Mouse (Mus musculus) lung, adult 2 months (tissue): ENCODE results near the gene Sorl1.

Experiments
- CTCF ChIP-seq: fragments of 200-500 bp; IDR thresholded peaks from 2 replicates; pipeline ENCODE4 v1.5.1; 2011; ENCODE audit warnings: mild to moderate bottlenecking, low read length, control low read depth; ENCODE audit not compliant: insufficient read depth
- POLR2A ChIP-seq: fragments of 200-500 bp; IDR thresholded peaks from 2 replicates; pipeline ENCODE4 v1.6.1; 2011; ENCODE audit warnings: low read depth, mild to moderate bottlenecking, control low read depth, low read length, borderline replicate concordance; ENCODE audit errors: extremely low read depth

DNA sequence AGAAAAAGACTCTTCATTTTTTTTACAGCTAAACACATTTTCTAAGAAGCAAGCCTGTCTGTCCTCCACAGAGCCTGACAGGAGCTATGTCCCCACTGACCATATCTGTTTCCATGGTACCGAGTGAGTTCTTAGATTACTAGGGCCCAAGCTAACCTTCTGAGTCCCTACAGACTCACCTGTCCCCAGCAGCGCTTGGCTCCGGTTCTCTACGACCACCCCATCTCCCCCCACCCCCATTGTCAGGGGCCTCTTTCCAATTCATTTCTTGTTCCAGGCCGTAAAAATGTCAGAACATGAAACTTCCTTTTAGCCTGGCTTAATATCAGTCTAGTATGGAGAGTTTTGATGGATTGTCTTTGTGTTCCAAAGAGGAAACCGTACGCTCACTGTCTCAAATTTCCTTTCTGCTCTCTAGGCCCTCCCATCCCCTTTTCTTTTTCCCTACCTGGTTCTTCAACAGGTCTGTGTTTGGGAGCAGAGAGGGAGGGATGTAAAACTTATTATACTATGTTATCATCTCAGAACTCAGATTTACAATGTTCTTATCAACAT is 171.4 kb downstream of the Sorl1 start:
- TF ChIP-seq CTCF (no peak), POLR2A (no peak)
